Mouse (Mus musculus): ENCODE results near the gene Gpx3. TPM values are rescaled to one million over a fixed set of nuclear protein-coding genes. Genes with fewer than 3 reads are reported as not detected.

Gpx3 gene
- polyA plus RNA-seq, 1 experiment from 2014 or later, result 511 TPM

DNA sequence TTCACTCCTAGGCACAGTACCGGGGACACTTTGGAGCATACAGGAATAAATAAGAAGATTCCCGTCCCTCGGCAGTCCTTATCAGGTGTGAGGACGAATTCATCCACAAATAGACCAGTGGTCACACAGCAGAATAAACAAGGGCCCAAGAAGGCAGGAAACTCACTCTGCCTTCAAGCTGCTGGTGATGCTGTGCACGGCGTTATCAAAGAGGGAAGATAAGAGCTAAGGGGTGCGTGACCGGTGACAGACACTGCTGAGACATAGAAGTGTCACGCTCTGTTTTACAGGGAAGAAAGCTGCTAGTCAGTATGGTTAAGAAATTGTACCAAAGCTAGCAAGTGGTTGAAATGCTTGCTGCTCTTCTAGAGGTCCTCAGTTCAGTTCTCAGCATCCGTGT is 22.3 kb upstream of the Gpx3 start:
- 0 out of 2 replicates have a peak, but pooled peaks have one; percentile 16 for ATAC-seq
- 54% methylated on average over 10 of the region's 10 CpGs for WGBS

DNA sequence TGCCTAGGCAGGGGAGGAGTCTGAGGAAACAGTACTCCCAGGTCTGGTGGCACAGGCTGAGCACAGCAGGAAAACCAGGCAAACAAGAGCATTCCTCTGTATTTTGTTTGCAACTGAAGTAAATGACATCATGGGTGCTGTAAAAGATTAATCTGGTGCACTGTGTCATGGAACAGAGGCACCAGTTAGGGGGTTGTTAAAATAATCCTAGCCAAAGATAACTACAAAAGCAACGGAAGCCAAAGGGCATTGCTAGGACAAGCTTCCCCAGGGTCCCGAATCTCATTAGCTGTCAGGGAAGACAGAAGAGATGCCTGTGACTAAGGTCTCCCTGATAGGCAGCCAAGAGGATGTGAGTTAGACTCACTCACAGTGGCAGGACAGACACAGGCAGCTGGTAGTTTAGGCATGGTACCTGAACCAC is 21.2 kb upstream of the Gpx3 start:
- Histone ChIP-seq H3K4me1 (ENCODE audit: control insufficient read depth, insufficient read depth, low read length) (peaks cover 18% of the 10 kb centered on the region), H3K27me3 (replicated peaks; ENCODE audit: control insufficient read depth, insufficient read depth, low read length) (no peaks in the 10 kb centered on the region), H3K9ac (ENCODE audit: low read depth, low read length) (0 out of 2 replicates have a peak overlapping the region, but pooled peaks have one; percentile 7), H3K36me3 (ENCODE audit: control insufficient read depth, insufficient read depth, low read length) (no peaks in the 10 kb centered on the region), H3K9me3 (ENCODE audit: control insufficient read depth, low read length) (no peaks in the 10 kb centered on the region), H3K27ac (ENCODE audit: low read length) (0 out of 2 replicates have a peak overlapping the region, but pooled peaks have one; percentile 20), H3K4me3 (ENCODE audit: low read length) (no peak overlapping the region), H3K4me2 (ENCODE audit: low read depth, low read length) (no peak overlapping the region)
- peak; percentile 51 for ATAC-seq
- WGBS, result 16% methylated on average over 2 of the region's 2 CpGs

More for the DNA sequence above, 22.3 kb upstream of the Gpx3 start:
- no peak overlapping the region for H3K4me3 ChIP-seq (ENCODE audit: low read length)
- peaks cover 16% of the 10 kb centered on the region for H3K4me1 ChIP-seq (ENCODE audit: control insufficient read depth, insufficient read depth, low read length)
- no peak overlapping the region for H3K9ac ChIP-seq (ENCODE audit: low read depth, low read length)
- no peaks in the 10 kb centered on the region for H3K36me3 ChIP-seq (ENCODE audit: control insufficient read depth, insufficient read depth, low read length)
- H3K27ac ChIP-seq (ENCODE audit: low read length), result no peak overlapping the region
- no peaks in the 10 kb centered on the region for H3K9me3 ChIP-seq (ENCODE audit: control insufficient read depth, low read length)
- no peaks in the 10 kb centered on the region for H3K27me3 ChIP-seq (replicated peaks; ENCODE audit: control insufficient read depth, insufficient read depth, low read length)
- no peak overlapping the region for H3K4me2 ChIP-seq (ENCODE audit: low read depth, low read length)

DNA sequence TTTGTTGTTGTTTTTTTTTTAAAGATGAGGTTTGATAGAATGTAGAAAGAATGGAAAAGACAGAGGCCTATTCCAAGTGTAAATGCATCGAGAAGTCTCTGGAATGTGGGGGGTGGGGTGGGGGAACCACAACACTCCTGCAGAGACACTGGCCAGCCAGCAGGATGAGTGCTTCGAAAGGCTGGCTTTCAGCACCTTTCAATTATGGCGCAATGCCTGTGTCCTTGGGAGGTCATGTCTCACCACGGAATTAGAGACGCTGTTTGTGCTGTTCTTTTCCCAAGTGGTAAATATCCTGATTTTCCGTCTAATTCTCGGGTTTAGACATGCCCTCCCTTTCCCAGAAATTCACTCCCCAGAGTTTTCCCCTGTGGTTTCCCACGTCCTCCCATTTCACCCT is 19.6 kb upstream of the Gpx3 start:
- Histone ChIP-seq H3K27ac (ENCODE audit: low read length) (no peak overlapping the region), H3K9ac (ENCODE audit: low read depth, low read length) (no peak overlapping the region), H3K36me3 (ENCODE audit: control insufficient read depth, insufficient read depth, low read length) (no peaks in the 10 kb centered on the region), H3K9me3 (ENCODE audit: control insufficient read depth, low read length) (no peaks in the 10 kb centered on the region), H3K4me2 (ENCODE audit: low read depth, low read length) (no peak overlapping the region), H3K4me3 (ENCODE audit: low read length) (no peak overlapping the region), H3K27me3 (replicated peaks; ENCODE audit: control insufficient read depth, insufficient read depth, low read length) (no peaks in the 10 kb centered on the region), H3K4me1 (ENCODE audit: control insufficient read depth, insufficient read depth, low read length) (peaks cover 18% of the 10 kb centered on the region)
- 34% methylated on average over 8 of the region's 8 CpGs for WGBS
- no peak for ATAC-seq

DNA sequence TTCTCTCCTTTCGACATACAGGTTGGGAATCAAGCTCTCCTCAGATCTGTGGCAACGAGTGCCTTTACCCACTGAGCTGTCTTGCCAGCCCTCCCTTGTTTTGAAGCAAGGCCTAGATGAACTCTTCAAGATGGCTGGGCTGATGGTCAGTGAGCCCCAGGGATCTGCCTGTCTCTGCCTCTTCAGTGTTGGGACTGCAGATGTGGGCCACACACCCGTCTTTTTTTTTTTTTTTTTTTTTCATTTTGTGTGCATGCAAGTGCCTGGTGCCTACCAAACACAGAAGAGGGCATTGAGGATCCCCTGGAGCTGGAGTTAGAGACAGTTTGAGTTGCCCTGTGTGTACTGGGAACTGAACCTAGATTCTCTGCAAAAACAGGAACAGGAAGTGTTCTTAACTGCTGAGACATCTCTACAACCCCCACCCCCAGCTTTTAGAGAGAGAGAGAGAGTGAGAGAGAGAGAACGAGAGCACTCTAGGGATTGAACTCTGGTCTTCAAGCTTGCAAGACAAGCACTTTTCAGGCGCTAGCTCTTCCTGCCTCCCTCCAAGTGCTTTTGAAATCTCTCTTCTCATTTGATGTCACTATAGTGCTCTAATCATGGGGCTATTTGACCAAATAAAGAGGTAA is 17.9 kb upstream of the Gpx3 start:
- Histone ChIP-seq H3K27me3 (replicated peaks; ENCODE audit: control insufficient read depth, insufficient read depth, low read length) (no peaks in the 10 kb centered on the region), H3K36me3 (ENCODE audit: control insufficient read depth, insufficient read depth, low read length) (no peaks in the 10 kb centered on the region), H3K4me2 (ENCODE audit: low read depth, low read length) (no peak overlapping the region), H3K4me1 (ENCODE audit: control insufficient read depth, insufficient read depth, low read length) (peaks cover 18% of the 10 kb centered on the region), H3K9ac (ENCODE audit: low read depth, low read length) (no peak overlapping the region), H3K4me3 (ENCODE audit: low read length) (no peak overlapping the region), H3K9me3 (ENCODE audit: control insufficient read depth, low read length) (no peaks in the 10 kb centered on the region), H3K27ac (ENCODE audit: low read length) (peak overlapping the region; percentile 85)
- 79% methylated on average over 5 of the region's 5 CpGs for whole genome bisulfite sequencing
- 0 out of 2 replicates have a peak, but pooled peaks have one; percentile 2 for ATAC-seq

DNA sequence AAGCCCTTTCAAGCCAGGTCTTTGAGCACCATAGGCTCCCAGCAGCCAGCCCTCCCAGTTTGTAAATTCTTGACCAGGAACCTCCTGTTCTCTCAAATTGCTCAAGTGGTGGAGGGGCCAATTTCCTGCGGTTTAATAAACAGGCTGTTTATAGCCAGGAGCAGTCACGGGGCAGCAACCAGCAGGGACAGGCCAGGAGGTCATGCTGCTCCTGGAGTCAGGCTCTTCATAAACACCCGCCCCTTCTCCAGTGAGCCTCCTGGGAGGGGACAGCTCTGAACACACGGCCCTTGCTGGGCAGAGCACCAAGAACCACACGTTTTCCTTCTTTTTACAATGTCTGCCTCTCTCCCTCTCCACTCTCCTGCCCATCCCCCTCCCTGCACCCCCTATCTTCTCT is 17.3 kb upstream of the Gpx3 start:
- Histone ChIP-seq H3K4me2 (ENCODE audit: low read depth, low read length) (no peak overlapping the region), H3K36me3 (ENCODE audit: control insufficient read depth, insufficient read depth, low read length) (no peaks in the 10 kb centered on the region), H3K4me3 (ENCODE audit: low read length) (no peak overlapping the region), H3K27me3 (replicated peaks; ENCODE audit: control insufficient read depth, insufficient read depth, low read length) (no peaks in the 10 kb centered on the region), H3K9me3 (ENCODE audit: control insufficient read depth, low read length) (no peaks in the 10 kb centered on the region), H3K4me1 (ENCODE audit: control insufficient read depth, insufficient read depth, low read length) (peaks cover 18% of the 10 kb centered on the region), H3K9ac (ENCODE audit: low read depth, low read length) (no peak overlapping the region), H3K27ac (ENCODE audit: low read length) (peak overlapping the region; percentile 85)
- 15% methylated on average over 5 of the region's 5 CpGs for WGBS
- peak; percentile 84 for ATAC-seq

DNA sequence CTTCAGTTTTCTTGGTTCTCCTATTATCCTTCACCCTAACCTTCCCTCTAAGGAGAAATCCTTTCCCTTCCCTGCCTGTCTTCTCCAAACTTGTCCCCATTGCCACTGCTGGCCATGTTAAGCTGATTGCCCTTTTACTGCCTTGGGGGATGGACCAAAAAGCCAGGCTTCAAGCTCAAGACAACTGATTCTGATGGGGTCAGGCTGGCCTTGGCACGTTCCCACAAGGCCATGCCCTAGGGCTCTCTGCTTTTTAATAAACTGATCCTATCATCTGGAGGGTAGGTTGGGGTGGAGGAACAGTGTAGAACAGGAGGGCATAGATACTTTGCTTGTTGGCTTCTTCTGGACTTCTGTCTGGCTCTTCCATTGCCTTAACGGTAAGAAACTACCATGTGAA is 16.8 kb upstream of the Gpx3 start:
- Histone ChIP-seq H3K9me3 (ENCODE audit: control insufficient read depth, low read length) (no peaks in the 10 kb centered on the region), H3K27me3 (replicated peaks; ENCODE audit: control insufficient read depth, insufficient read depth, low read length) (no peaks in the 10 kb centered on the region)

DNA sequence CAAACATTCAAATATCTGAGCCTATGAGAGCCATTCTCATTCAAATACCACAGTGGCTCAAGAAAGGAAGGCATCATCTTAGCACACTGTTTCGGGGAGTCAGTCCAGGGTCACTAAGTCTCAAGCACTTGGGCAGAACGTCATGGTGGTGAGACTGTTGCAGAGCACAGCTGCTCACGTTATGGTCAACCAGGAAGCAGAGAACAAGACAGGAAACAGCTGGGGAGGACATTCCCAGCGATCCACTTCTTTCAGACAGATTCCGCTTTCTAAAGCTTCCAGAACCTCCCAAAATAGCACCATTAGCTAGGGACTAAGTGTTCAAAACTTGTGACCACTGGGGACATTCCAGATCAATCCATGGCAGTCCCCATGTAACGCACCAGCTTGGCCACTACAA is 14.3 kb upstream of the Gpx3 start:
- Histone ChIP-seq H3K9me3 (ENCODE audit: control insufficient read depth, low read length) (no peaks in the 10 kb centered on the region), H3K27me3 (replicated peaks; ENCODE audit: control insufficient read depth, insufficient read depth, low read length) (no peaks in the 10 kb centered on the region), H3K4me1 (ENCODE audit: control insufficient read depth, insufficient read depth, low read length) (peaks cover 13% of the 10 kb centered on the region), H3K4me2 (ENCODE audit: low read depth, low read length) (no peak overlapping the region), H3K4me3 (ENCODE audit: low read length) (no peak overlapping the region), H3K9ac (ENCODE audit: low read depth, low read length) (no peak overlapping the region), H3K36me3 (ENCODE audit: control insufficient read depth, insufficient read depth, low read length) (no peaks in the 10 kb centered on the region), H3K27ac (ENCODE audit: low read length) (no peak overlapping the region)
- WGBS, result 68% methylated on average over 6 of the region's 6 CpGs
- ATAC-seq, result no peak

More for the DNA sequence above, 16.8 kb upstream of the Gpx3 start:
- ATAC-seq, result no peak
- Histone ChIP-seq H3K27ac (ENCODE audit: low read length) (peak overlapping the region; percentile 46; the same call in 1 of the 2 replicates), H3K36me3 (ENCODE audit: control insufficient read depth, insufficient read depth, low read length) (no peaks in the 10 kb centered on the region), H3K4me3 (ENCODE audit: low read length) (no peak overlapping the region), H3K4me2 (ENCODE audit: low read depth, low read length) (no peak overlapping the region), H3K4me1 (ENCODE audit: control insufficient read depth, insufficient read depth, low read length) (peaks cover 18% of the 10 kb centered on the region), H3K9ac (ENCODE audit: low read depth, low read length) (no peak overlapping the region)
- 79% methylated on average over 2 of the region's 2 CpGs for WGBS

DNA sequence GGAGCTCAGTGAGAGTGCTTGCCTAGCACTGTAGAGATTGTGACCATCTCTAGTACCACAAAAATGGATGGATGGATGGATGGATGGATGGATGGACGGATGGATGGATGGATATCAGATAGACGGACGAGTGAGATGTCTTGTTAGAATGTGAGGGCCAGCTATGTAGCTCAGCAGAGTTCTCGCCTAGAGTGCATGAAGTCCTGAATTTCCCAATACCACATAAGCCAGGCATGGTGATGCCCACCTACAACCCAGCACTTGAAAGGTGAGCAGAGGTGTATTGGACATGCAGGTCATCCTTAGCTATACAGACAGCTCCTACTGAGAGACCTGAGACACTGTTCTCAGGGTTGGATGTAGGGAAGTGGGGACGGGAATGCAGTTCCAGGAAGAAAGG is 10.9 kb upstream of the Gpx3 start:
- Histone ChIP-seq H3K4me3 (ENCODE audit: low read length) (no peak overlapping the region), H3K9me3 (ENCODE audit: control insufficient read depth, low read length) (no peaks in the 10 kb centered on the region), H3K4me1 (ENCODE audit: control insufficient read depth, insufficient read depth, low read length) (peaks cover 6% of the 10 kb centered on the region; the same call in 1 of the 2 replicates), H3K4me2 (ENCODE audit: low read depth, low read length) (no peak overlapping the region), H3K9ac (ENCODE audit: low read depth, low read length) (no peak overlapping the region), H3K27me3 (replicated peaks; ENCODE audit: control insufficient read depth, insufficient read depth, low read length) (no peaks in the 10 kb centered on the region), H3K36me3 (ENCODE audit: control insufficient read depth, insufficient read depth, low read length) (no peaks in the 10 kb centered on the region), H3K27ac (ENCODE audit: low read length) (no peak overlapping the region)
- 87% methylated on average over 5 of the region's 5 CpGs for WGBS
- ATAC-seq, result no peak

DNA sequence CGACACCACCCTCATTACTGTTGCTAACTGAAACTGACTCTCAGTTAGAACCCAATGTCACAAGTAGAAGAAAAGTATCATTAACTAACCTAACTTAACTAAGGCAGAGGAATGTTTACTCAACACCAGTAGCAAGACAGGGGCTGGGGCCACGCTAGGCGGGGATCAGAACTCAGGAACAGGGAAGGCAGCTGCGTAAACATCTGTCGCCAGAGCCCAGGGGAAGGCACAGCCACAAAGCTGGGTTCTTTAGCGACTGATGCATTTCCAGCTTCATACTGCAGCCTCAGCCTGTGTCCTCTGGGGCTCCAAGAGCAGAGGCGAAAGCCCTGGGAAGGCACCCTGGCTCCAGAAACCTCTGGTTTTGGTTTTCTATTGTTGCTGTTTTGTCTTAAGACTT is 10.2 kb upstream of the Gpx3 start:
- Histone ChIP-seq H3K4me1 (ENCODE audit: control insufficient read depth, insufficient read depth, low read length) (peaks cover 6% of the 10 kb centered on the region; the same call in 1 of the 2 replicates), H3K36me3 (ENCODE audit: control insufficient read depth, insufficient read depth, low read length) (no peaks in the 10 kb centered on the region), H3K4me3 (ENCODE audit: low read length) (no peak overlapping the region), H3K27ac (ENCODE audit: low read length) (no peak overlapping the region), H3K4me2 (ENCODE audit: low read depth, low read length) (no peak overlapping the region), H3K9me3 (ENCODE audit: control insufficient read depth, low read length) (no peaks in the 10 kb centered on the region), H3K9ac (ENCODE audit: low read depth, low read length) (no peak overlapping the region), H3K27me3 (replicated peaks; ENCODE audit: control insufficient read depth, insufficient read depth, low read length) (no peaks in the 10 kb centered on the region)
- 0 out of 2 replicates have a peak, but pooled peaks have one; percentile 45 for ATAC-seq
- WGBS, result 43% methylated on average over 7 of the region's 7 CpGs
